Mouse (Mus musculus) kidney, adult 2 months (tissue): ENCODE results near the gene Mbnl2.

Source experiments
- CTCF ChIP-seq: fragments of 200-500 bp; conservative IDR thresholded peaks from 2 replicates; pipeline ENCODE4 v1.5.1; 2011; ENCODE audit warnings: low read depth, mild to moderate bottlenecking, control low read depth, low read length, moderate library complexity, mixed read lengths; ENCODE audit not compliant: insufficient read depth, insufficient read length
- POLR2A ChIP-seq: fragments of 200-500 bp; IDR thresholded peaks from one replicate; pipeline ENCODE4 v1.6.1; 2011; ENCODE audit warnings: low read depth, low read length, control low read depth

- TF ChIP-seq CTCF (no peak), POLR2A (no peak)
These were observed 11.9 kb downstream of the Mbnl2 start for GRCm38 (mm10) chr14:120287121-120287986.
